ENCODE assay signal across 8 mouse cellular contexts in the genomic region with DNA sequence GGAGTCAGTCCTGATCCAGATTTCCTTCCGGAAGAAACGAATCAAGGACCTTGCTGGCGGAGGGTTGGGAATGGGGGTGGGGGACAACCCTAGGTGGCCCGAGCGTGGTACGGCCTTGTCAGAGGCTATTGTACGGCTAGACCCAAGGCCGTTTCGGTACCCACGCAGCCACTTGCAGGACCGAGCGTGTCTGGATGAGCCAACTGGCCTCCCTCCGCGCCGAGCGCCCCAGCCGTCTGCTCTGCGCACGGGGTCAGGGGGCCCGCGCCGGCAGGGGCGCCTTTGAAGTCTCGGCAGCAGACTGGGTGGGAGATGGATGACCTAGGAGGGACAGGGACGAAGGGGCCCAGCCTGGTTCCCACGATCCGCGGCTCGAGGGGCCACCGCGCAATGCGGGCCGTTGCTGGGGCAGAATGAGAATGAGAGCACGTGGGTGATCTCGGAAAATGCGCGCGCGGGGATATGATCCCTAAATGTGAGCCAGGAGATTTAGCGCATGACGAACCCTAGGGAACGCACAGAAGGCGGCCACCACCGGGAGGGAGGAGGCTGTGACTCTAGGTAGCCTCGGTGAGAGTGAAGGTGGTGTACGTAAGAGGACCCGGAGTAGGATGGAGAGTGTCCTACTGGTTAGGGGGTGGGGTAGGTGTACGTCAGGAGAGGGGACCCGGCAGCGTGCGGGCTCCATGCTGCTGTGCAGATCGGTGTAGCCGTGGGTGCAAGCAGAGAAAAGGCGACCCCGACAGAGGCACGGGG.
DNase-seq lines count a peak whose midpoint lies in the region; ATAC-seq lines count a peak whose summit lies in the region.

No protein-coding gene starts in this region.

- no peaks in the 10 kb centered on the region; the same call in 1 of the 2 replicates for H3K27me3 ChIP-seq in embryonic facial prominence, embryonic 10.5 days (replicated peaks; ENCODE audit: low read depth, poor library complexity, severe bottlenecking)
- H3K27me3 ChIP-seq in hindbrain, embryonic 11.5 days (ENCODE audit: control insufficient read depth, insufficient read depth, low read length): no peaks in the 10 kb centered on the region

- no peaks in the 10 kb centered on the region for H3K9me3 ChIP-seq in embryonic facial prominence, embryonic 10.5 days
- no peaks in the 10 kb centered on the region for H3K9me3 ChIP-seq in hindbrain, embryonic 11.5 days (ENCODE audit: control insufficient read depth, low read length)

- peak overlapping the region; percentile 67 for H3K9ac ChIP-seq in hindbrain, embryonic 11.5 days (ENCODE audit: low read depth, low read length)

- peak; percentile 11 for DNase-seq in gastrocnemius, postnatal 14 days
- DNase-seq in gastrocnemius, adult 8-10 months (ENCODE audit: low spot score in 2 of 2): no peak
- DNase-seq in Muller cell, postnatal 12 days (ENCODE audit: inconsistent ontology term): peak; percentile 63
- peak; percentile 81 for DNase-seq in embryonic facial prominence, embryonic 10.5 days (ENCODE audit: low spot score)
- peak; percentile 79 for DNase-seq in hindbrain, embryonic 11.5 days (ENCODE audit: low spot score)
- peak; percentile 5 for DNase-seq in liver
- peak; percentile 86 for DNase-seq in neural tube, embryonic 10.5 days (ENCODE audit: extremely low spot score, low spot score)

- H3K36me3 ChIP-seq in embryonic facial prominence, embryonic 10.5 days (replicated peaks): no peaks in the 10 kb centered on the region
- H3K36me3 ChIP-seq in hindbrain, embryonic 11.5 days (ENCODE audit: control insufficient read depth, insufficient read depth, low read length): no peaks in the 10 kb centered on the region

- H3K4me2 ChIP-seq in hindbrain, embryonic 11.5 days (replicated peaks; ENCODE audit: low read depth, low read length): peak overlapping the region; percentile 98

- H3K4me1 ChIP-seq in embryonic facial prominence, embryonic 10.5 days: peaks cover 48% of the 10 kb centered on the region
- H3K4me1 ChIP-seq in hindbrain, embryonic 11.5 days (replicated peaks; ENCODE audit: control insufficient read depth, insufficient read depth, low read length): 0 out of 2 replicates have a peak, but pooled peaks cover 3% of the 10 kb centered on the region

- intact Hi-C loops in gastrocnemius, postnatal 14 days (cut with DNase I; ENCODE audit: low total_unique reads): no loop called here

- ATAC-seq in hindbrain, embryonic 11.5 days (ENCODE audit: low FRiP score): peak; percentile 82
- ATAC-seq in inflammation-experienced regulatory T-cells, adult 6 months: no peak

- WGBS in embryonic facial prominence, embryonic 10.5 days: under 1% methylated on average over 56 of the region's 56 CpGs
- under 1% methylated on average over 56 of the region's 56 CpGs for WGBS in hindbrain, embryonic 11.5 days

- peak overlapping the region; percentile 65 for H3K4me3 ChIP-seq in embryonic facial prominence, embryonic 10.5 days
- peak overlapping the region; percentile 52 for H3K4me3 ChIP-seq in hindbrain, embryonic 11.5 days (ENCODE audit: low read depth, low read length)

- H3K27ac ChIP-seq in embryonic facial prominence, embryonic 10.5 days (replicated peaks): peak overlapping the region; percentile 94
- H3K27ac ChIP-seq in hindbrain, embryonic 11.5 days (ENCODE audit: low read depth, low read length): peak overlapping the region; percentile 58

Comparison
In these comparisons a context has a peak if more than half of its experiments do, and no peak if none do; other contexts are left out.
1. DNase-seq: peak in gastrocnemius, postnatal 14 days (single experiment), Muller cell, postnatal 12 days (single experiment), embryonic facial prominence, embryonic 10.5 days (single experiment), hindbrain, embryonic 11.5 days (single experiment), liver (single experiment) and neural tube, embryonic 10.5 days (single experiment); none in gastrocnemius, adult 8-10 months (0 of 2).